Mouse (Mus musculus) E14TG2a.4 (cell line): ENCODE results near the gene Mipep.

Source experiments
- CTCF ChIP-seq: conservative IDR thresholded peaks from 2 replicates; pipeline ENCODE4 v1.5.1; 2014; ENCODE audit warnings: low read length
- NANOG ChIP-seq: IDR thresholded peaks from 2 replicates; pipeline ENCODE4 v1.6.1; 2014; ENCODE audit warnings: borderline replicate concordance, low read length, mixed read lengths
- POU5F1 ChIP-seq: IDR thresholded peaks from 2 replicates; pipeline ENCODE4 v1.6.1; 2014; ENCODE audit warnings: low read length, borderline replicate concordance

- no peak for TF ChIP-seq CTCF
- TF ChIP-seq NANOG = no peak
- TF ChIP-seq POU5F1 = no peak
Observed at GRCm38 (mm10) chr14:60868325-60868724, 84.0 kb downstream of the Mipep start.
